Mouse (Mus musculus) hindbrain, embryonic 13.5 days (tissue): ENCODE data around the gene Minos1. TPM values are rescaled to one million over a fixed set of nuclear protein-coding genes. Genes with fewer than 3 reads are reported as not detected.

Source experiments
- polyA plus RNA-seq: library from polyadenylated mRNA; unstranded; fragments of >200 nt; fragmentation: Nextera tagmentation; extraction: Ambion mirVana; gene quantifications from 2 replicates; pipeline ENCODE4 v1.2.1, GENCODE M21; 2015

The Minos1 gene
- polyA plus RNA-seq, 1 experiment from 2014 or later: 441 TPM

Other genes with a start within 250 kb of the Minos1 start
- gene Otud3, start 217.2 kb downstream of the Minos1 start, polyA plus RNA-seq: 2.5 and 3.5 TPM in 2 replicates
- gene Rnf186, start 164.0 kb downstream of the Minos1 start, polyA plus RNA-seq: not detected in 2 replicates
- gene Tmco4, start 158.2 kb downstream of the Minos1 start, polyA plus RNA-seq: 0.89 and 1.3 TPM in 2 replicates
- 0.18 and 0.27 TPM in 2 replicates for gene Htr6, start 55.5 kb downstream of the Minos1 start, polyA plus RNA-seq
- gene Nbl1, start 38.1 kb downstream of the Minos1 start, polyA plus RNA-seq: 40.8 and 45.3 TPM in 2 replicates
- 340 and 343 TPM in 2 replicates for gene Capzb, start 61.8 kb upstream of the Minos1 start, polyA plus RNA-seq
- 14.3 TPM in 2 replicates for gene Pqlc2, start 179.6 kb upstream of the Minos1 start, polyA plus RNA-seq
- 58.7 and 60.0 TPM in 2 replicates for gene Akr7a5, start 179.6 kb upstream of the Minos1 start, polyA plus RNA-seq
- 88.1 and 97.5 TPM in 2 replicates for gene Mrto4, start 221.5 kb upstream of the Minos1 start, polyA plus RNA-seq
- gene Emc1, start 221.5 kb upstream of the Minos1 start, polyA plus RNA-seq: 36.2 and 42.2 TPM in 2 replicates
- gene Ubr4, start 221.5 kb upstream of the Minos1 start, polyA plus RNA-seq: 73.7 and 76.4 TPM in 2 replicates